Mouse (Mus musculus): Measurements from ENCODE around the gene Kcmf1. TPM values are rescaled to one million over a fixed set of nuclear protein-coding genes. Genes with fewer than 3 reads are reported as not detected.
A peak's percentile ranks its signal among the peaks of the same experiment; 100 is the strongest.
"Not testable (repeated sequence)": the region's sequence is repeated elsewhere in the genome, so short reads cannot be mapped to it uniquely, and the experiment has no call there.

Kcmf1 gene
- polyA plus RNA-seq, 1 experiment from 2014 or later = 41.1 TPM

DNA sequence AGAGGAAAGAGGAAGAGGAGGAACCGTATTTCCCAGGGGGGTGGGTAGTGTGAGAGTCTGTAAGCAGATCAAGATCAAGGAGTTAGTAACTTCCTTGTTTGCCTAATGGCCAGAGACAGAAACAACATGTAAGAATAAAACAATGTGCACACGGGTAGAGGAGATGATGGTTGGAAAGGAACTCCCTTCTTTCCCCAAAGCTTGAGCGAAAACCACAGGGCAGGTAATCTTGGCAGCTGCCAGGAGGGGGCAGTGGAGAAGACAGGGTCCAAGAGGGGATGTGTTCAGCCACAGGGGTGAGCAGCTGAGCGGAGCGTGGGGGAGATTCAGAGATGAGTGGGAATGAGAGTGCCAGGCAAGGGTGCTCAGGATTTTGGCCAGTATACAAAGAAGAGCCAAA lies 48.1 kb downstream of the Kcmf1 start:
- peak; percentile 54 for DNase-seq (ENCODE audit: low spot score)

DNA sequence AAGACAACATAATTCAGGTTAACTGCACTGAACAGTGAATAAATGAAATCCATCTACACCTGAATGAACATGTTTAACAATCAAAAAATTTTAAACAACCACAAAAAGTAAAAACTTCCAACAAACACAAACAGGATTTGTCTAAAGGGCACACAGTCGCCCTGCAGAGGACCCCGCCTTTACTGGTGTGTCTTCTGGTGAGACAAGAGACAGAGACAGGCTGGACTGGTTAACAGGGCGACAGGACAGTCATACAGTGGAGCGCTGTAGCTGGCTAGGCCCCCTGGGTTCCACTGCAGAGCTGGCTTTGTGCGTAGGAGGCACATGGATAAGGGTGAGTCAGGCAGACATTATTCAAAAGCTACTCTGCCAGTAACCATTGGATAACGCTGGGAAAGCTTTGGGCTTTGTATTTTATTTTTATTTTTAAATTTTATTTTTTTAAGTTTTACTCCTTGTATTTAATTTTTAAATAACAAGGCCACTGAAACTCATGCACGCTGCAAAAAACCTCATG lies 57.7 kb downstream of the Kcmf1 start:
- DNase-seq (ENCODE audit: low spot score) = no peak

DNA sequence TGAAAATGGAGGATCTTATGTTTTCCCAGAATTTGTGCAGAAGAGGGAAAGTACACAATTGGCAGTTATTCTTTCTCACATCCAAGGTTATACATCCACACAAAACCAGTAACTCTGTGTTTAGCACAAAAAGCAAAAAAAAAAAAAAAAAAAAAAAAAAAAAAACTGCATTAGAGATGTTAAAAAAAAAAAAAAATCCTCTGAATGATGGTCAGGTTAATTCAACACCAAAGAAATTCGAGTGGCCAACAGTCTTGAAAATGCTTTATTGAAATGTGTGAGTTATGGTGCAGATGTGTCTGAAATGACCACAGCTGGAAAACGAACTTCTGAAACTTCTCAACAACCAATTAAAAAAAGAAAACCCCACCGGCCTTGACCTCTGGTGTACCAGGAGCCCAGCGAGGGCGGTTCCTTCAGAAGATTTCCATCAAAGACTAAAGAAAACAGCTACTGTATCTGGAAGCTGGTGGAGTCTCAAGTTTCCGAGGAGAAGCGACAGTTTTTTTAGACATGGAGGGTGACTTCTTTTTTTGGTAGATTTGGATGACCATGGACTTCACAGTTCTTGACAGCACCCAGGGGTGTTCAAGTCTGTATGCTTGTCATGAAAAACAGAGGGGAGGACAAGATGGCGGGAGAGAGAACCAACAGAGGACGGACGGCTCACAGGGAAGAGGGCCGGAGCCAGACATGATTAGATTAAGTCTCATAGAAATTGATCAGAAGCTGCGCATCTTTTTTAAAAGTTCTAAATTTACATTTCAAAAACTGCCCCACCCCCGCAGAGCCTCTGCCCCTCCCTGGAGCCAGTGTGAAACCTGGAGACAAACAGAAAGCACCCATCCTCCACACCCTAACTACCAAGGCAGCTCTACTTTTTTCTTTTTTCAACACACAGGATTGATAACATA lies 58.7 kb downstream of the Kcmf1 start:
- DNase-seq (ENCODE audit: low spot score) = no peak

DNA sequence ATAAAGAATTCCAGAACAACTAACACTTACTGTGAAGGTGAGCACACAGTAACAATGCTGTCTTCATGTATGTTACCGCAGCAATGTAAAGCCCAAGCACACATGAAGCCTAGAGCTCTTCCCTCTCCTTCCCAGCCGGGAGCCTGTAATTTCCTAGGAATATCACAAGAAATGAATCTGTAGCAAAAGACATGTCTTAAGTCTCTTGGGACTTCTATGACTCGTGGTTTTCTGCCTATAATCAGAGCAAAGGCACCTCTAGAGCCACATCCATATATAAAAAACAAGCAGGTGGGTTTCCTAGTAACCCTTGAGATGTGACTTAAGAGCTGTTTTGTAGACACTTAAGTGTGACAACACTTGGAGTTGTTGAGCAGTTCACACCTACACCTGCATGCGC lies 62.0 kb downstream of the Kcmf1 start:
- no peak for DNase-seq (ENCODE audit: low spot score)

DNA sequence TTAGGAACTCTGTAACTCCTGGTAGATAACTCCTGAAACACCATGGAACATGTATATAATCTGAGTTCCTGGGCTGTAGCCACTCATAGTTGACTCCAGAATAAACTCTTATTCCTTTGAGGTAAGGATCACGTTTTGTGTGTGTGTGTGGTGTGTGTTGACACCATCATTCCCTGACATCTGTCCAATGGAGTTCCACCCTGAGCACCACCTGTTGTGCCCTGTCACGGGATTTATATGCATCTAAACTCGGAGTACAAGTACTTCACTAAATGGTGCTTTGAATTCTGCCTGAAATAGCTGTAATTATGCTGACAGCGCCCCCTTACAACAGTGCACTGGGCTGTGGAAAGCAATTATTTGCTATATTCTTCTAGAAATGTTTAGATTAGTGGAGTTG lies 65.3 kb downstream of the Kcmf1 start:
- DNase-seq (ENCODE audit: low spot score) = no peak

DNA sequence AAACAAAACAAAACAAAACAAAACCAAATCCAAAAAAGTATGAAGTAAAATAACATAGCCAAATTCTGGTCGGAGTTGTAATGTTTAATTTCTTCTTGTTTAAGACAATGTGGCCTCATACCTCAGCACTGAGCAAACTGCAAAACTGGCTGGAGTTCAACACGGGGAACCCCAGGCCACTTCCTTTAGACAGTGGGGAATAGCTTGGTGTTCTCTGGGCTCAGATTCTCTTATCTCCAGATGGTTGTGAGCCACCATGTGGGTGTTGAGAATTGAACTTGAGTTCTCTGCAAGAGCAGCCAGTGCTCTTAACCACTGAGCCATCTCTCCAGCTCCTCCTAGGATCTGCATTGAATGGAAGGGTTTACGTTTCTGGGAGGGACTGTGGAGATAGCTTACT lies 67.9 kb downstream of the Kcmf1 start:
- DNase-seq (ENCODE audit: low spot score) = no peak

DNA sequence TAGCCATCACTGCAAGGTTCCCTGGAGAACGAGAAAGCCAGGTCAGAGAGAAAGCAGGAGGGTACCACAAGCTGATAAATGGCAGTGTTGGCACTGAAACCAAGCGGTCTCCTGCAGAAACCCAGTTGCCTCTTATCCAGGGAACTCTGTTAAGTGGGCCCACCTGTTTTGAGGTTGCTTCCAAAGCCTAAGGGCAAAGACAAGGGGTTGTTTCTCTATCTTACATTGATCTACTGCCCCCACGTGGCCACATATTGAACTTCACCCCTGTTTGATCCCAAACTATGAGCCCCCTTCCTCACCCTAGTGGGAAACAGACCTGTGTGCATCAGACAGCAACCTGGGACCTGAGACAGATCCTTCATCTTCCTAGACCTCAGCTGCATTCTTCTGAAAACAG lies 68.5 kb downstream of the Kcmf1 start:
- peak; percentile 63 for DNase-seq (ENCODE audit: low spot score)

DNA sequence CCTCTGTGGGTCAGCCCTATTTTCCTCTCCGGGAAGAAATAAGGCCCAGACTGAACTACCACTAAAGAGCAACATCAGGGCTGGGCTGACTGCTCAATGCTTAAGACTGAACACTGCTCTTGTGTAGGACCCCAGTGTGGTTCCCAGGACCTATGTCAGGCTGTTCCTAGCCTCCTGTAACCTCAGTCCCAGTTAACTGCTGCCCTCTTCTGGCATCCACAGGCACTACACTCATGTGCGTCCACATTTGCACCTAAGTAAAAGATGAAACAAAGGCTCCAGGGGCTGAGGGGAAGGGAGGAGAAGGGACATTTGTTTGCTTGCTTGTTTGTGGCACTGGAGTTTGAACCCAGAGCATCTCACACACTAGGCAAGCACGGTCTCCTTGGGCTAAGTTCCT lies 70.9 kb downstream of the Kcmf1 start:
- no peak for DNase-seq (ENCODE audit: low spot score)

DNA sequence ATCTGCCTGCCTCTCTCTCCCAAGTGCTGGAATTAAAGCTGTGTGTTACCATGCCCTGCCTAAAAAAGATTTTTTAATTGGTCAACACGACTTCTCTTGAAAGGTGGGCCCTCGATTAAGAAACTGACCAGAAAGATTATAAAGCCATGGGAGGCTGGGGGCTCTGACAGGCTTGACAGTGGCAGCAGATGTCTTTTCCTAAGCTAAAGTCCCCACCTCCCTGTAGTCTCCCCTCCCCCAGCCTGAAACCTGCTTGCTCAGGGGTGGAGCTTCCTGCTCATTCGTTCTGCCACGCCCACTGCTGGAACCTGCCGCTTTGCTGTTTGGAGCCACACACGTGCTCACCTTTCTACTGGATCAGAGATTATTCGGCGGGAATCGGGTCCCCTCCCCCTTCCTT lies 71.7 kb downstream of the Kcmf1 start:
- DNase-seq (ENCODE audit: low spot score) = not testable (repeated sequence)

DNA sequence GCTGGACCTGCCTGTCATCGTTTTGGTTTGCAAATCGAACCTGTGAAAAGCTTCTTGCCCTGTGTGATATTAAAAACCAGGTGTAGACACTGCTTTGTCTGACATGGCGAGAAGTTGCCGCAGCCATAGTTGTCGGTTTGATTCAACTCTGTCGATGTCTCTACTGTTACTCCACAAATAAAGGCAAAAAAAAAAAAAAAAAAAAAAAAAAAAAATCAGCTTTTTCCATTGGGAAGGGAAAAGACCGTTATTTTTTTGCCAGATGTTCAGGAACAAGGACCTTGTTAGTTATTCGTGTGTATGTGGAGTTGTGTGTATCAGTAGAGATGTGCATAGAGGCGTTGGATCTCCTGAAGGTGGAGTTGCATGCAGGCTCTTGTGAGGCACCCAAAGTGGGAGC lies 74.0 kb downstream of the Kcmf1 start:
- no peak for DNase-seq (ENCODE audit: low spot score)

DNA sequence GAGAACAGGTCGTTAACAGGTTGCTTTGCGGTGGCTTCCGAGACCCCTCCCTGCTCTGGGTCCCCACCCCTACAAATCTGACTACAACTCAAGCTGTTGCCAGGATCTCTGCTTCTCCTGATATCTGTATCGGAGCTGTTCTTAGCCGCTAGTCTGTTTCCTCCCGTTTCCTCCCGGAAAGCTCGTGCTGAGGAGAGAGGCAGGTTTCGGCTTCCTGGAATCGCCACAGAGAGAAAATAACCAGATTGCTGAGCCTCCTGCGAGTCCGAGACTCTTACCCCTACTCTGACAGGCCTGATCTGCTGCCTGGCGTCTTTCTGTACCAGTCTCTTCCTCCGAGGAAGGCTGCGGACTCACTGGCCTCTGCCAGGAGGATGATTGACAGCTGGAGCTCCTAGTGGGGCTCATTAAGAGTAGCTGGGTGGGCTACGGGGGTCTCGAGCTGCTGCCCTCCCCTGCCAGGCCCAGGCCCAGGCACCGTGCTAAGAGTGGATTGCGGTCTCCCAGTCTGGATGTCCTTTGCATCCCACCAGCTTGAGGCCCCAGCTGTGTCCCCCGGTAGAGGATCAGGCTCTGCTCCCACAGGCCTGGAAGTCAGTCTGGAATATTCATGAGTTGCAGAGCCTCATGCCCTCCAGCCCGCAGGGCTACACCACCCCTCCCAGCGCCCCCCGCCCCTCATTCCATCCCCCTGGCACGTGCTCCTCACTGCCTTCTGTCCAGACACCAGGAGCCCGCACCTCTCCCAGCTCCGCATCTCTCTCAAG lies 74.6 kb downstream of the Kcmf1 start:
- no peak for DNase-seq (ENCODE audit: low spot score)

DNA sequence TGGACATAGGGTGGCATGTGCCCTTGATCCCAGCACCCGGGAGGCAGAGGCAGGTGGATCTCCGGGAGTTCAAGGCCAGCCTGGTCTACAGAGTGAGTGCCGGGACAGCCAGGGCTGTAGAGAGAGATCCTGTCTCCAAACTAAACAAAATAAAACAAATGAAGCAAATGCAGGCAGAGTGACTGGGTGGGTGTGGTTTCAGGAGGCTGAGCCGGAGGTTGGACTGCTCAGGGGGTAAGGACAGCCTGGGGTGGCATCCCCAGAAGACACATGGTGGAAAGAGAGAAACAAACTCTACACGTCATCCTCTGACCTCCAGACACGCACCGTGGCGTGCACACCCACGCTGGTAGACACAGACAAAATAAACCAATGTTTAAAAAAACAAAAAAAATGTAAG lies 86.3 kb downstream of the Kcmf1 start:
- no peak for DNase-seq (ENCODE audit: low spot score)

DNA sequence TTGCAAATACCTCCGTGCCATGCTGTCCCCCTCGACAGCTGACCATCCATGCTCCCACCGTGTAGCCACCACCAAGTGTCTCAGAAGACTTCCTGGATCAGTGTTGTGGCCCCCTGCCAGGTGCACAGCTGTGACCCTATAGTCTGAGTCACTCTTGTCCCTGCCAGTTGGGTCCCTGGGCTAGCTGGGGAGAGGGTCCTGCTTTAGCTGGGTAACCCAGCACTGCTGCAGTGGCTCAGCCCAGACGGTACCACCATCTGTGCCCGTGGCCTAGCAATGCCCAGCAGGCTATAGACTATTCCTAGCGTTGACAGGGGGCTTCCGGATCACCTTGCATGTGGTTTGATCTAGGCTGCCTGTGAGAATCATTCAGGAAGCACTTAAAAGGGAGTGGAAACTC lies 89.5 kb downstream of the Kcmf1 start:
- no peak for DNase-seq (ENCODE audit: low spot score)

DNA sequence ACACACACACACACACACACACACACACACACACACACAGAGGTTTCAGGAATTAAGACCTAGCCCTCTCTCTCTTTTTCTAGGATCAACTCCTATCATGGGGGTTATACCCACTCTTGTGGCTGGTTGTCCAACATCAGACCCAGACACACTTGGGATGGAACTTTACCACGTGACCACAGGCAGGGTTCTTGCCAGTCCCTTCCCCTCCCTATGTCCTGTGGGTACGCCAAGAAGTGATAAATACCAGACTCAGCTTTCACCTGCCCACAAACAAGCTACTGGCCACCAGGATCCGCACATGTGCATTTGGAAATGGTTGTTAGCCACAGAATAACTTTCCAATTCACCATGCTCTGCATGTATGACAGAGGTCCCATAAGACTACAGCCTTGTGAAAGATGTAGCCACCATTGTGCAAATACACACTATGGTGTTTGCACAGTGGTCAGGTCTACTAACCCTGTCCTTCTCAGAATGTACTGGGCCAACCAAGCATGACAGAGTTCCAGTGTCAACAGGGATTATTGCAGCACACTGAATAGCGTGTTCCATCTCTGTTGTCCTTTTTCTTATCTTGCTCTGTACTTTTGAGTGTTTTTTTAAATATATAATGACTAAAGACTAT lies 90.1 kb downstream of the Kcmf1 start:
- no peak for DNase-seq (ENCODE audit: low spot score)

DNA sequence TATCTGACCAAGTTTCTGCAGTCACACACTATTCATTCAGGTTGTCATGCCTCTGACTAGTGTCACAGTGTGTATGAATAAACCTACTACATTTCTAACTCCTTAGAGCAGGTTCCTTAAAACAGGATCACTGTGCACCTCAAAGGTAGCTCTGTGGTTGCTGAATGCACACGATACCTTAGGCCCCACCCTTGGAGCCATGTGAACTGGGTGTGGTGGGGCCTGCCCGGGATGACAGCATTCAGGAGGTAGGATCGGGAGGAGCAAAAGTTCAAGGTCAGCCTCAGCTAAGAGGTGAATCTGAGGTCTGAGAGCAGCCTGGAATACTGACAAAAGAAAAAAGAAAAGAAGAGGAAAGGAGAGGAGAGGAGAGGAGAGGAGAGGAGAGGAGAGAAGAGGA lies 91.4 kb downstream of the Kcmf1 start:
- DNase-seq (ENCODE audit: low spot score) = no peak

DNA sequence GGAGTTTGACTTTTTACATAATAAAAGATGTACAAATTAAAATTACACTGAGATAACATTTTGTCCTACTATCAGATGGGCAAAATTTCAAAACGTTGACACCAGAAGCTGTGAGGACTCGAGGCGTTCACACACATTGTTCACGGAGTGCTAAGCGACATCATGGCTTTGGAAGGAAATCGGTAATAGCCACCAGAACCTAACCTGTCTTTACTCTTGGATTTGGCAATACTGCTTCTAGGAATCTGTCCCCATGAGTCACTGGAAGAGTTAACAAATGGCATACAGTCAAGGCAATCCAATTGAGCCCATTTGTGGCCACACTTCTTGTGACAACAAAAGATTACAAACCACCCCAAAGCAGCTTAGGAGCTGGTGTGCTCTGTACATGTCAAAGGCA lies 96.1 kb downstream of the Kcmf1 start:
- no peak for DNase-seq (ENCODE audit: low spot score)

DNA sequence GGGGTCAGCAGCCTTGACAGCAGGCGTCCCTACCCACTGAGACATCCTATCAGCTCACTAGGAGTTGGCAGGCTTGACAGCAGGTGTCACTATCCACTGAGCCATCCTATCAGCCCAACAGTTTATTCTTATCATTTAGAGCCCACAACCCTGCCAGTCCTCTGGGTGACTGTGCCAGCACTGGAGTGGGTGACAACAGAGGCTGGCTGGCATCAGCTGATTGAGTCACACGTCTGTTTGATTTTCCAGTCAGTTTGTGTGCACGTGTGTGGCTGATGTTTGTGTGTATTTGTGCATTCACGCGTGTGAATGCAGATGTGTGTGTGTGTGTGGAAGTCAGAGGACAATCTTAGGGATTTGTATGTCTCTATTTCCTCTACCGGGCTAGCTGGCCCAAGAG lies 97.7 kb downstream of the Kcmf1 start:
- DNase-seq (ENCODE audit: low spot score) = no peak

DNA sequence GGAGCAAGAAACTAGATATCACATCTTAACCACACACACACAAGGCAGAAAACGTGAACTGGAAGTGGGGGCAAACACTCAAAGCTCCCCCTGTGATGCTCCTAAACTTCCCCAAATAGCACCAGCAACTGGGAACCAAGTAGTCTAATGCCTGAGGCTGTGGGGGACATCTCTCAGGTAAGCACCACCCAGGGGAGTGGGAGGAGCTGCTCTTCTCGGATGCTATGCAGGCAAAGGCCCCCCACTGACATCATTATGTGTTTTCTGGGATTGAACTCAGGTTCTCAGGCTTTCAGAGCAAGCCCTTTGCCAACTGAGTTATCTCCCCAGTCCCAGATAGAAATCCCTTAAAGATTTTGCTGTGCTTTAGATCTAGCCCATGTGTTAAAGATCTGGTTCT lies 99.1 kb downstream of the Kcmf1 start:
- no peak for DNase-seq (ENCODE audit: low spot score)

DNA sequence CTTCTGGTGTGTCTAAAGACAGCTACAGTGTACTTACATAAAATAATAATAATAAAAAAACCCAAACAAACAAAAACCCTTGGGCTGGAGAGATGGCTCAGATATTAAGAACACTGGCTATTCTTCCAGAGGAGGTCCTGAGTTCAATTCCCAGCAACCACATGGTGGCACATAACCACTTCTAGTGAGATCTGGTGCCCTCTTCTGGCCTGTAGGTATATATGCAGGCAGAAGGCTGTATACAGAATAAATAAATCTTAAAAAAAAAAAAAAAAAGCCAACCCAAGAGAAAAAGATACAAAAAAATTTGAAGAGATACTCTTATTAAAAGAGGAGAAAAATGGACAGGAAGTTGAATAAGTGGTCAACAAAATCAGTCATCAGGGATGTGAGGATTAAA lies 102.0 kb downstream of the Kcmf1 start:
- DNase-seq (ENCODE audit: low spot score) = no peak

DNA sequence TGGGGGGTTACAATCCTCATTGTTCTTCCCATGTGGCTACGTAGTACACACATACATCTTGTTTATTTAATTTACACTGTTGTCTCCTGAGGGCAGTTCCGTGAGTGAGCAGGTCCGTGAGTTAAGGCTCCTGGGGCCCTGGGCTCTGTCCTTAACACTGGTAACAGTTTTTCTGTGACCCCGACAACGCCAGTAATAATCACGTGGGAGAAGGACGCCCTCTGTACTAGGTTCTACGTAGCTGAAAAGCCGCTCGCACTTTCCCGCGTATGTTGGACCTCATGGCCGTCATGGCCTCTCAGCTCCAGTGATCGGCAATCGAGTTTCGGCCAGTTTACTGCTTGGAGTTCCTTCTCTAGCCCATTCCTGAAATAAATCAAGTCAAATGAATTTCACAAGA lies 104.3 kb downstream of the Kcmf1 start:
- no peak for DNase-seq (ENCODE audit: low spot score)

DNA sequence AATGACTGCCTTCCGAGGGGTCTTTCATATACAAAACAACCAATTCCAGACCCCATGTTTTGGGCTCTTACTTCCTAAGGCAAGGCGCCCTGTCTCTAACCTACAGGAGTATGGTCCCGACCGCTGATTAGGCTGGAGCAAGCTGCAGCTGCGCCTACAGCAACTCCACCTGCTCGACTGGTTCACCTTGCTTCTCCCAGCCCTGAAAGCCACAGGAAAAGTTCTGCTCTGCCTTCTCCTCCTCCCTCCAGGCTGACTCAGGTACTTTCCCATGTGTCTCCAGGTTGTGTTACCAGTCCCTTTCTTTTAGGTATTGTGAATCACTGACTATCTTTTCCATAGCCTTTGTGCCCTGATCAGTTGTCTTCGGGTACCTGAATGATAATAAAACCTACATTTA lies 104.9 kb downstream of the Kcmf1 start:
- no peak for DNase-seq (ENCODE audit: low spot score)

DNA sequence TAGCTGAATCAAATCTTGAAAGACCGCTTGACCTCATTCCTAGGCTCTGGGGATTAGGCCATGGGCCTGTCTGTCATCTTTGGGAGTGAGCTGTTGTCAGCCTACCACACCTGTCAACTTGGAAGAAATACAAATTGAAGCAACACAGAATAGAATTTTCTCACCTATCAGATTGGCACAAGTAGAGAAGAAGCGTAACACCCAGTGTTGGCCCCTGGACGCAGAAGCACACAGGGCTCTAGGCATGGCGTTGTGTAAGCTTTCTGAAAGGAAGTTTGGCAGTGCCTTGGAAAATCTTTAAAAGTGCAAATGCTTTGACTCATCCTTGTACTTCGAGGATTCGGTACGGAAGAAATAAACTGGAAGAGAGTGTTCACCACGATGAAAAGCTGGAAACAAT lies 107.1 kb downstream of the Kcmf1 start:
- no peak for DNase-seq (ENCODE audit: low spot score)
